Mouse (Mus musculus) liver, adult 10 weeks (tissue): Measurements from ENCODE around the gene Gle1. TPM values are rescaled to one million over a fixed set of nuclear protein-coding genes. Genes with fewer than 3 reads are reported as not detected.

ENCODE experiments used
- polyA plus RNA-seq: library from polyadenylated mRNA; stranded (reverse); fragments of 350-450 nt; fragmentation: Illumina TruSeq; extraction: RNeasy Lipid Tissue Mini Kit (QIAGEN cat#74804); gene quantifications from one replicate; pipeline ENCODE4 v1.2.3, GENCODE M21; 2014; ENCODE audit warnings: low read depth, low replicate concordance

Gle1 gene
- 12.1 TPM for polyA plus RNA-seq

DNA sequence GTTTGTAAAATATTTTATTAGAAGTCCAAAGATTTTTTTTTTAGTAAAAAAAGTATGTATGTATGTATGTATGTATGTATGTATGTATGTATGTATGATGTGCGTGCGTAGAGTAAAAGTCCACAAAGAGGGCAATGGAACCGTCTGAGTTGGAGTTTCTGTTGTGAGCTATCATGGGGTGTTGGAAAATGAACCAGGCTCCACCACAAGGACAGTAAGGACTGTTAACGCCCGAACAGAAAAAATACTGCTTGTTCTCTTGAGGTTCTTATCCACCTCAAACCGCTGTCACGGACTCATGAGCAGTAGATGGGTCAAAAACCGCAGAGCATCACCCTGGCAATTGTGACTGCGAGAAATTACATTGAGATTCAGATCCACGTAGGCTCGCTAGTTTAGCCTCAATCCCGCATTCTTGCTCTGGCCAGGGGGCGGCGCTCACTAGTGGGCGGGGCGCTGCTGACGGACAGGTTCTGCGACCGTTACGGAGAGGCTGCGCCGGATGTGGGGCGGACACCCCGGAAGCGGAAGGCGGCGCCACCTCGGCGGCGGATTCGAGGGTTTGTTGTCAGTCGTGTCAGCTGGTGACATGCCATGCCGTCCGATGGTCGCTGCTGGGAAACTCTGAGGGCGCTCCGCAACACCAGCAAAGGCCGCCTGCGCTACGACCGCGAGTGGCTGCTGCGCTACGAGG is at the start of gene Gle1:
Gle1 (plus strand) TSS at position 521 of the 694 bp plus-strand sequence.

GRCm38 (mm10) chr2:29889066-29889944 is 45.9 kb upstream of the Gle1 start, which contains the start of gene Odf2:
Gene Odf2, plus strand, starts transcription at chr2:29889221.

GRCm38 (mm10) chr2:29965250-29965843 is 30.1 kb downstream of the Gle1 start, which contains the start of gene Sptan1:
Gene Sptan1, plus strand, starts transcription at chr2:29965560.

Other genes starting within 250 kb of the Gle1 start
- not detected for gene Gm13420, start 183.7 kb upstream of the Gle1 start, polyA plus RNA-seq
- not detected for gene Gm13547, start 176.1 kb upstream of the Gle1 start, polyA plus RNA-seq
- gene Coq4, start 147.9 kb upstream of the Gle1 start, polyA plus RNA-seq: 1.2 TPM
- gene Trub2, start 146.9 kb upstream of the Gle1 start, polyA plus RNA-seq: 3.3 TPM
- 1.3 TPM for gene Slc27a4, start 132.8 kb upstream of the Gle1 start, polyA plus RNA-seq
- 4.9 TPM for gene Urm1, start 115.4 kb upstream of the Gle1 start, polyA plus RNA-seq
- gene Cercam, start 66.3 kb upstream of the Gle1 start, polyA plus RNA-seq: not detected
- 2.8 TPM for gene Odf2, start 46.2 kb upstream of the Gle1 start, polyA plus RNA-seq
- gene Sptan1, start 30.1 kb downstream of the Gle1 start, polyA plus RNA-seq: 9.0 TPM
- gene Wdr34, start 113.5 kb downstream of the Gle1 start, polyA plus RNA-seq: 0.34 TPM
- gene Set, start 122.0 kb downstream of the Gle1 start, polyA plus RNA-seq: 144 TPM
- not detected for gene Pkn3, start 142.3 kb downstream of the Gle1 start, polyA plus RNA-seq
- 2.7 TPM for gene Zdhhc12, start 158.2 kb downstream of the Gle1 start, polyA plus RNA-seq
- 2.0 TPM for gene Zer1, start 189.2 kb downstream of the Gle1 start, polyA plus RNA-seq
- 6.5 TPM for gene Tbc1d13, start 198.3 kb downstream of the Gle1 start, polyA plus RNA-seq
- 0.64 TPM for gene Endog, start 236.1 kb downstream of the Gle1 start, polyA plus RNA-seq
- gene Spout1, start 243.0 kb downstream of the Gle1 start, polyA plus RNA-seq: 0.53 TPM